Mouse (Mus musculus) limb, embryonic 10.5 days (tissue): ENCODE measurements around the gene Srrm4. TPM values are rescaled to one million over a fixed set of nuclear protein-coding genes. Genes with fewer than 3 reads are reported as not detected.
"Not testable (repeated sequence)": the region's sequence is repeated elsewhere in the genome, so short reads cannot be mapped to it uniquely, and the experiment has no call there.

Experiments used
- DNase-seq: peaks from one replicate; pipeline ENCODE4 v3.0.0-alpha.2; 2017; ENCODE audit warnings: low spot score
- H3K27ac ChIP-seq: fragments of 300-500 bp; sonication (generic); 2 replicates; pipeline ENCODE4 v1.5.1; 2016; ENCODE audit warnings: mild to moderate bottlenecking
- H3K27me3 ChIP-seq: fragments of 300-500 bp; sonication (generic); 2 replicates; pipeline ENCODE4 v1.6.1; 2016; ENCODE audit warnings: low read depth, mild to moderate bottlenecking; ENCODE audit not compliant: poor library complexity, severe bottlenecking
- H3K36me3 ChIP-seq: fragments of 300-500 bp; sonication (generic); 2 replicates; pipeline ENCODE4 v1.6.1; 2016; ENCODE audit warnings: mild to moderate bottlenecking, moderate library complexity
- H3K4me1 ChIP-seq: fragments of 300-500 bp; sonication (generic); 2 replicates; pipeline ENCODE4 v1.6.1; 2016
- H3K4me3 ChIP-seq: fragments of 300-500 bp; sonication (generic); 2 replicates; pipeline ENCODE4 v1.5.1; 2016; ENCODE audit warnings: mild to moderate bottlenecking, moderate library complexity
- H3K9me3 ChIP-seq: fragments of 300-500 bp; sonication (generic); replicated peaks from 2 replicates; pipeline ENCODE4 v1.6.1; 2016; ENCODE audit warnings: mild to moderate bottlenecking
- WGBS: fragments of 180-500 bp; shearing (Covaris S2); methylation state at CpG from one replicate; pipeline ENCODE4 v1.1.7; 2016; 5-methylcytosine and 5-hydroxymethylcytosine counted together
- polyA plus RNA-seq: library from polyadenylated mRNA; unstranded; fragments of >200 nt; fragmentation: Nextera tagmentation; extraction: Ambion mirVana; gene quantifications from 2 replicates; pipeline ENCODE4 v1.2.1, GENCODE M21; 2016

Srrm4 gene
- polyA plus RNA-seq, 1 experiment from 2014 or later: not detected

DNA sequence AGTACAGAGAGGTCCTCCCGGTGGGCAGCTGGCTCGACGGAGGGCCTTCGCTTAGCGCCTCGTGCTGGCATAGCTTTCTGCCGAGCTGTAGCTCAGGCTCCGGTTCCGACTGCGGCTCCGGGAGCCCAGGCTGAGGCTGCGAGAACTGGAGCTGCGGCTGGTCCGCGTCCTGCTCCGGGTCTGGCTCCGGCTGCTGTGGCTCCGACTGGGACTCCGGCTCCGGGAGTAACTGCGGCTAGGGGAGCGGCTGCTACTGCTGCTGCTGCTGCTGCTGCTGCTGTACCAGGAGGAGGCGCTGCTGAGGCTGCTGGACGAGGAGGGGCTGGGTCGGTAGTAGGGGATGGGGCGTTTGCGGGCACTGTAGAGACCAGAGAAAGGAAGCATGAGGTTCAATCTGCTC, 147.1 kb downstream of the Srrm4 start:
- H3K27me3 ChIP-seq: peaks cover 52% of the 10 kb centered on the region
- WGBS: 59% methylated on average over 27 of the region's 27 CpGs
- no peaks in the 10 kb centered on the region for H3K9me3 ChIP-seq
- no peaks in the 10 kb centered on the region for H3K36me3 ChIP-seq
- no peak for DNase-seq
- H3K4me1 ChIP-seq: peaks cover 16% of the 10 kb centered on the region
- H3K4me3 ChIP-seq: no peak overlapping the region
- H3K27ac ChIP-seq: no peak overlapping the region

DNA sequence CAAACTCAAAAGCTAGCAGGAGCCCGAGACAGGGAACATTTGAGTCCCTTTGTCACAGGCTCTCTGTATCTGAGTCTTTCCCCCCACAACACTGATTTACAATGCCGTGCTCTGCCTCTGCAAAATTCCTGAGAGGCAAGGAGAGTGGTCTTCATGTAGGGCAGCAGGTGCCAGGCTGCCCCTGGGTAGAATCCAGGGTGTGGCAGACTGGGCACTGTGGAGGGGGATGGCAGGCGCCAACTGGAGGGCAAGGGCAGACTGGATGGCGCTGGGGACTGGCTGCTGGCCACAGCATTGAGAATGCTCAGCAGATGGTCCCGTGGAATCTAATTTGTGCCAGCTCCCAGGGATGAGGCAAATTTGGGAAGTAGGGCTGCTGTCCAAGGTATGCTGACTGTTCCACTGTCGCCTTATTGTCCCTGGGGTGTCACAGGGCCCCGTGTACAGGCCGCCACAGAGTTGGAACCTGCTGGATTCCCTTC, 148.1 kb downstream of the Srrm4 start:
- WGBS: 88% methylated on average over 8 of the region's 8 CpGs
- Histone ChIP-seq H3K36me3 (no peaks in the 10 kb centered on the region), H3K9me3 (no peaks in the 10 kb centered on the region), H3K4me1 (peaks cover 7% of the 10 kb centered on the region), H3K27ac (no peak overlapping the region), H3K4me3 (no peak overlapping the region), H3K27me3 (peaks cover 43% of the 10 kb centered on the region)
- no peak for DNase-seq

DNA sequence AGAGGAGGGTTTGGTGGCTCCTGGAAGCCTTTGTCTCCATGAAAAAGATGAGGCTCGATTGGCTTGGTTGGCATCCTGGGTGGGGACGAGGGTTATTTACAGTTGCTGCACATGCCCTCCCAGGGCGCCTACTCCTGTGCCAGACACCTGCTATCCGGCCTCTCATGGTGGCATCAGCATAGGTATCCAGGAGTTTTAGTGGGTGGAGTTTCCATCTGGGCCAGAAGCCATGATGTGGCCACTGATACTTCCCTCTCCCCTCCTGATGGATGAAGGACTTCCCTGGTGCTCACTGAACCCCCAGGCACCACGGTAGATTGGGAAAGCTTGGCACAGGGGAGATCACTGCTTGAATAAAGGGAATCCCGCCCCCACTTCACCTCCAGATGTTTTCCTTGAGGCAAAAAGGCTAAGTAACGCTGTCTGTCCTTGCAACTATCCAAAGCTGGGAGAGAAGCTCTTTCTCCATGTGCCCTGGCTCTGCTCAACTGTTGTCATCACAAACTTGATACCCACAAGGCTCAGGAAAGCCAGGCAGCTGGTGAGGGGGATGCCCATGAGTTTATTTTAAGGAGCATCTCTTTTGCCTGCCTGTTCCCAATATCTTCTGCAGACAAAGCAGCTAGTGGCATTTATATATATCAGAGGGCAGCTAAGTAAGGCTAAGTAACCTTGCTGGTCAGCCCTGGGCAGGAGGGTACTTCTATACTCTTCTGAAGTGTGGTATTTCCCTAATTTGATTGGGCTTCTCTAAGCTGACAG, 148.7 kb downstream of the Srrm4 start:
- Histone ChIP-seq H3K4me1 (peaks cover 12% of the 10 kb centered on the region), H3K9me3 (no peaks in the 10 kb centered on the region), H3K4me3 (no peak overlapping the region), H3K27me3 (peaks cover 38% of the 10 kb centered on the region), H3K27ac (no peak overlapping the region), H3K36me3 (no peaks in the 10 kb centered on the region)
- no peak for DNase-seq
- WGBS: 78% methylated on average over 7 of the region's 7 CpGs

DNA sequence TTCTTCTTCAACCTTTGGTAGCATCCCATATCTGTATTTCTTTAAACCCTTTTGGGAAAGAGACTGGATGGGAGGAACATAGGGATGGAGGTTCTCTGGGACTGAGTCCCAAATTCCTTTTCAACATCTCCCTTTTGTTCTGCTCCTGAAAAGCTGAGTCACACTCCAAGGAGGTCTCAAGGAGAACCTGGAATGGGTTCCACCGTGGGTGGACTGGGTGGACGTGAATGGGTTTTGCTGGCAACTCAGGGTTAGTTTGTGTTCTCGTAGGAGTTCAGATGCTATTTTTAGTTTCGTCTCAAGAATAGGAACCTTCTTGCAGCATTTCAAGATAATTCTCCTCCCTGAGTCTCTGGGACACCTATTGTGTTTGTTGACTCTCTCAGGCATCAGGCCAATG, 151.4 kb downstream of the Srrm4 start:
- no peak for DNase-seq

DNA sequence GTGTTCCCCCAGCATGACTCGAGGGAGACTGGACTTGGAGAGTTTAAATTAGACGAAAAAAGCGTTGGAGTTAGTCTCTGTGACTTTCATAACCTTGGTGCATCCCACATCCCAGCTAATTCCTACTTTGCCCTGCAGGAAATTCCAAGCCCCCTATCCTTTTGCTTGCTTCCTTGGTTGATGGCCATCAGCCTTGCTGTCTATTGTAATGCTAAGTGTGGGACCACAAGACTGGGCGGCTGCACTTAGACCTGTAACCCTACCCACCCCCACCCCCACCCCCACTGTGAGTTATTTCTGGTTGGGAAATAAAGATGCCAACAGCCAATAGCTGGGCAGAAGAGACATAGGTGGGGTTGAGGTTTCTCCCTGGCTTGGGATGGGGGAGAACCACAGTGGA, 153.3 kb downstream of the Srrm4 start:
- 45% methylated on average over 4 of the region's 4 CpGs for WGBS
- H3K36me3 ChIP-seq: no peaks in the 10 kb centered on the region
- no peak overlapping the region for H3K27ac ChIP-seq
- H3K4me3 ChIP-seq: no peak overlapping the region
- peaks cover 2% of the 10 kb centered on the region for H3K27me3 ChIP-seq
- H3K4me1 ChIP-seq: 0 out of 2 replicates have a peak, but pooled peaks cover 6% of the 10 kb centered on the region
- H3K9me3 ChIP-seq: no peaks in the 10 kb centered on the region
- no peak for DNase-seq

More for the DNA sequence above, 151.4 kb downstream of the Srrm4 start:
- H3K27ac ChIP-seq: no peak overlapping the region
- no peaks in the 10 kb centered on the region for H3K36me3 ChIP-seq
- H3K4me3 ChIP-seq: no peak overlapping the region
- H3K27me3 ChIP-seq: peaks cover 18% of the 10 kb centered on the region
- 79% methylated on average over 4 of the region's 4 CpGs for WGBS
- H3K9me3 ChIP-seq: no peaks in the 10 kb centered on the region
- H3K4me1 ChIP-seq: peaks cover 6% of the 10 kb centered on the region; the same call in 1 of the 2 replicates

DNA sequence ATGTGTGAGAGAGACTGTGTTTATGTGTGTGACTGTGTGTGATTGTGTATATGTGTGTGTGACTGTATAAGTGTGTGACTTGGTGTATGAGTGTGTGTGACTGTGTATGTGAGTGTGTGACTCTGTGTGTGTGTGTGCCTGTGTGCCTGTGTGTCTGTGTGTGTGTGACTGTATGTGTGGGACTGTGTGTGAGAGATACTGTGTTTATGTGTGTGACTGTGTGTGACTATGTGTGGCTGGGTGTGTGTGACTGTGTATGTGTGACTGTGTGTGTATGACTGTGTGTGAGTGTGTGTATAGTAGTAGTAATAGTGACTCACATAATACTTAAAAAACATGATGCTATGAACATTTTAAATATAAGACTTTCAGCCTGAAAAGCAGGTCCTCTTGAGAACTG, 155.5 kb downstream of the Srrm4 start:
- Histone ChIP-seq H3K4me1 (0 out of 2 replicates have a peak, but pooled peaks cover 6% of the 10 kb centered on the region), H3K27ac (no peak overlapping the region), H3K36me3 (no peaks in the 10 kb centered on the region), H3K9me3 (no peaks in the 10 kb centered on the region), H3K27me3 (no peaks in the 10 kb centered on the region), H3K4me3 (no peak overlapping the region)
- no peak for DNase-seq

DNA sequence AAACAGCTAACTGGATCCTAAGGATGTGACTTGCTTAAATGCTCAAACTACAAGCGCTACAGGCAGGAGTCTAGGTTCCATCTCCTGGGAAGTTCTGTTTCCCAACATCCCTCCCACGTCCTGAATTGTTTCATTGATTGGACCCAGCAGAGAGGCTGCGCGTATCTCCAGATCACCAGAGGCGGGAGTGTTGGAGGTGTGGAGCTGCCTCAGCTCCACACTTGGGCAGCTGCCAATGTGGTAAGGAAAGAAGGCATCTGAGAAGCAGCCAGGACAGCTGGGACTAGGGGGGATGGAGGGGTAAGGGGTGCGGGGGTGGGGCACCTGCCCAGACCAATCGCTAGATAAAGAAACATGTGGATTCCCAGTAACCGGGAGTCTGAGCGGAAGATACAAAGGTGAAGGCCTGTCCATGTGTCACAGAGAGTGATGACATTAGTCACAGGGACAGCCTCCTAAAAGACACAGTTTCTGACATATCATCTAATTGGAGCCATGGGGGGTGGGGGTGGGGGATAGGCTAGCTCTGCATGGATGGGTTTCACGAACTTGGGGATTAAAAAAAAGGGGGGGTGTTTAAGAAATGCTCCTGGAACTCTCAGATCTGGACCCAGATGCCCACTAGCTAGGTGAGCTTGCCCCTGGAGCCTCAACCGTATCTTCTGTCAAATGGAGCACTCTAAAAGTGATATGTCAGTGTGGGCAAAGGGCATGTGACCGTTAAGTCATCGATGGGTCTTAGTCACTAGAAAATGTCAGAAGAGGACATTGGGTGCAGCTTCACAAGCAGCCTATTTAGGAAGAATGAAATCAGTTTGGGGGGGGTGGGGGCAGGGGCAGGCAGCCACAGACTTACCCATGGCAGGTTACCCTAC, 156.4 kb downstream of the Srrm4 start:
- no peak for DNase-seq
- 73% methylated on average over 13 of the region's 13 CpGs for WGBS
- Histone ChIP-seq H3K27ac (no peak overlapping the region), H3K36me3 (no peaks in the 10 kb centered on the region), H3K4me3 (no peak overlapping the region), H3K9me3 (no peaks in the 10 kb centered on the region), H3K27me3 (no peaks in the 10 kb centered on the region), H3K4me1 (0 out of 2 replicates have a peak, but pooled peaks cover 6% of the 10 kb centered on the region)

DNA sequence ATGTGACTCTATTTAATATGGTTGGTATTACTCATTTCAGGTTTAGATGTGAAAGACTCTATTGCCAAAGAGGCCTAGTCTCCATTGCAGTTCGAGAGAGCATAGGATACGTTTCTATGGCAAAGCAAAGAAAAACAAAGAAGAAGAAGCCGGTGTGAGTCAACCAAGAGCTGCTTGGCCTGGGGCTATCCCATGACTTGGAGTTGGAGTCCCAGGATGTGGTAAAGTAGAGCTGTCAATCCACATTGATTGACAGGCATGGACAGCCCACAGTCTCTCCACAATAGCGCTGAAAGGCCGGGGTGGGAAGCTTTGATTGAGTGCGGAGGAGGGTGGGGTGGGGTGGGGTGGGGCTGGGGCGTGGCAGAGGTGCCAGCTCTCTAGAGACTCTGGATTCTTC, 158.7 kb downstream of the Srrm4 start:
- no peaks in the 10 kb centered on the region for H3K36me3 ChIP-seq
- H3K4me3 ChIP-seq: no peak overlapping the region
- no peak for DNase-seq
- no peaks in the 10 kb centered on the region for H3K9me3 ChIP-seq
- no peaks in the 10 kb centered on the region for H3K27me3 ChIP-seq
- WGBS: 68% methylated on average over 7 of the region's 7 CpGs
- H3K4me1 ChIP-seq: peaks cover 9% of the 10 kb centered on the region; the same call in 1 of the 2 replicates
- no peak overlapping the region for H3K27ac ChIP-seq

DNA sequence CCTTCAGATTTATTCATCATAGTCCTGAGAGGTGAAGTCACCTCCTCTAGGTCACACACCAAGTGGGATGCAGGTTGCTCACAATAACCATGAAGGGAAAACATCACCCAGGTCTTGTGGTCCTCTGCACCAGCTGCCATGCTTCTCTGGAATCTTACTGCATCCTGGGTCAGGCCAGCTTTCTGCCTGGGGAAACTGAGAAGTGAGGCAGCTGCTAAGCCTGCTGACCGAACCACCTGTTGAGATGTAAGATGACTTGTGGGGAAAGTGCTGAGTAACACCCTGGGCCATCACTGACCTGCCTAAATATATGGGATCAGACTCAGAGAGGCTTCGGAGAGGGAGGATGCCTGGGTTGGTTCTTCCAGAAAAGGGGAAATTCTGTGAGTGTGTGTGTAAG, 164.9 kb downstream of the Srrm4 start:
- Histone ChIP-seq H3K36me3 (no peaks in the 10 kb centered on the region), H3K27ac (no peak overlapping the region), H3K4me3 (no peak overlapping the region), H3K27me3 (peaks cover 6% of the 10 kb centered on the region; the same call in 1 of the 2 replicates), H3K4me1 (peaks cover 32% of the 10 kb centered on the region), H3K9me3 (no peaks in the 10 kb centered on the region)
- 76% methylated on average over 2 of the region's 2 CpGs for WGBS
- DNase-seq: no peak

DNA sequence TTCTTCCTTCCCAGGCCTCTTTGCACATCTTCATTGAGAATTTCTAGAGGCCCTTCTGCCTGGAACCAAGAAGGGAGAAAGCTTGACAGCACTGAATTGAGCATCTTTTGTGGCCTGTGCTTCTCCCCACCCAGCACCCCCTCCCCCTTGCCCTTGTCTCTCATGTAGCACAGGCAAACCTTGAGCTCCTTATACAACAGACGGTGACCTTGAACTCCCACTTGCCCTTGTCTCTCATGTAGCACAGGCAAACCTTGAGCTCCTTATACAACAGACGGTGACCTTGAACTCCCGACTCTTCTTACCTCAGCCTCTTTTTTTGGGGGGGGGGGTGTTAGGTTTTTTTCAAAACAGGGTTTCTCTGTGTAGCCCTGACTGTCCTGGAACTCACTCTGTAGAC, 165.9 kb downstream of the Srrm4 start:
- H3K36me3 ChIP-seq, H3K27ac ChIP-seq, H3K27me3 ChIP-seq, H3K4me3 ChIP-seq, DNase-seq, H3K9me3 ChIP-seq: not testable (repeated sequence)
- WGBS: 89% methylated on average over 3 of the region's 3 CpGs
- peaks cover 39% of the 10 kb centered on the region for H3K4me1 ChIP-seq

DNA sequence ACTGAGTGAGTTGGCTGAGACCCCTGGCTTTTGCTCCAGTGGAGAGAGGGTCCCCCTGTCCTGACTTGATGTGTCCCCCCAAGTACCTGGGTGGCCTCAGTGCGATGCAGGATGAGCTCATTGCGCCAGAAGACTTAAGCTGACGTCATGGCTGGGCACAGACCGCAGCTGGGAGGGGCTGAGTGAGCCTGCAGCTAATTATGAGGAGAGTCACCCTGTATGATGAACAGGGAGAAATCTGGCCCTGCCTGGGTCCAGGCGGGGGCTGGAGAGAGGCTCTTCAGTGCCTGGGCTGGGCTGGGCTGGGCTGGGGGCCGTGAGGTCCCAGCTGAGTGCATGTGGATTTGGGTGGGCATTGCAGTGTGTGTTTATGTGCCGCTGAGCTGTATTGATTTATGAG, 166.3 kb downstream of the Srrm4 start:
- no peak for DNase-seq
- peaks cover 43% of the 10 kb centered on the region for H3K4me1 ChIP-seq
- 65% methylated on average over 7 of the region's 7 CpGs for WGBS
- no peaks in the 10 kb centered on the region for H3K36me3 ChIP-seq
- H3K9me3 ChIP-seq: no peaks in the 10 kb centered on the region
- H3K4me3 ChIP-seq: no peak overlapping the region
- no peak overlapping the region for H3K27ac ChIP-seq
- peaks cover 6% of the 10 kb centered on the region; the same call in 1 of the 2 replicates for H3K27me3 ChIP-seq

DNA sequence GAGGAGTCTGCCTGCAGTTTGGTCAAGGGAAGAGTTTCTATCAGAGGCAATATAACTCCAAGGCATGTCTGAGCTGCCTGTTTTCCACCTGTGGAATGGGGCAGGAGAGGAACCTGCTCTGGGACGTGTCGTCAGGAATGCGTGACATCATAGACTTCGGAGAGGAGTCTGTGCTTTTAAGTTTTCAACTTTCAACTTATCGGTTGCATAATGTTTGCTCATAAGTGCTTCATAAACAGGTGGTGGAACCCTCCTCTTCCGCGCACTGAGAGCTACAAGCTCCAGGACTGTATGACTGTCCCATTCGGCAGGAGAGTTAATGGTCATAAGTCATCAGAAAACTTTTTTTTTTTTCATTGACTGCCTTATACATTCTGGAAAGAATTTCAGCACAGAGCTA, 167.9 kb downstream of the Srrm4 start:
- Histone ChIP-seq H3K27me3 (peaks cover 6% of the 10 kb centered on the region; the same call in 1 of the 2 replicates), H3K27ac (no peak overlapping the region), H3K4me1 (peaks cover 48% of the 10 kb centered on the region), H3K4me3 (no peak overlapping the region), H3K36me3 (no peaks in the 10 kb centered on the region), H3K9me3 (no peaks in the 10 kb centered on the region)
- no peak for DNase-seq
- WGBS: 85% methylated on average over 8 of the region's 8 CpGs

DNA sequence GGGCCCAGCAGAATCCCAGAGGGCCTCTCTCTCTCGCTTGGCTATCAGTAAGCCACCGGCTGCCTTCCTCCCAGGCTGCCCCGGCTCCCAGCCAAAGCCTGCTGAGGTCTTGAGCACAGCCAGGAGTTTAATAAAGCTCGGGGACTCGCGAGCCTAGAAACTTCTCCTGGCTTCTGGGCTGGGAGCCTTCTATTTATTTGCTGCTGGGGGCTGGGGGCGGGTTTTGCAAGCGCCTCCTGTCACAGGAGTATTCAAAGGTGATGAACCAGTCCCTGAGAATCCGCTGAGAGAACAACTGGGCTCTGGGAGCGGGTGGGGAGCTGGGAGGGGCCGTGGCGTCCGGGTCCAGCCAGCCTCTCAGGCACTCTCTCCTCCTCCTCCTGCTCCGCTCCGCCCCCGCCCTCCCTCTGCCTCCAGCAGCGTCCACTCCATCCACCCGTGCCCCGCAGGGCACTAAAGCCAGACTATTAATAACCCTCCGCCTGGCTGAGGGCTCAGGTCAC, 168.9 kb downstream of the Srrm4 start, which contains the start of gene Hspb8:
Hspb8 (minus strand) TSS at position 166 of the 503 bp plus-strand sequence.
- Histone ChIP-seq H3K9me3 (no peaks in the 10 kb centered on the region), H3K4me3 (peak within 1 kb of the TSS; percentile 53), H3K36me3 (no peaks in the 10 kb centered on the region), H3K4me1 (peaks cover 54% of the 10 kb centered on the region), H3K27me3 (peaks cover 6% of the 10 kb centered on the region; the same call in 1 of the 2 replicates), H3K27ac (peak within 1 kb of the TSS; percentile 83)
- WGBS: 1% methylated on average over 20 of the region's 20 CpGs
- peak; percentile 75 for DNase-seq
